Mouse (Mus musculus): Measurements from ENCODE around the gene Gm28635. TPM values are rescaled to one million over a fixed set of nuclear protein-coding genes. Genes with fewer than 3 reads are reported as not detected.

Gm28635 gene
- polyA plus RNA-seq, 1 experiment = not detected

DNA sequence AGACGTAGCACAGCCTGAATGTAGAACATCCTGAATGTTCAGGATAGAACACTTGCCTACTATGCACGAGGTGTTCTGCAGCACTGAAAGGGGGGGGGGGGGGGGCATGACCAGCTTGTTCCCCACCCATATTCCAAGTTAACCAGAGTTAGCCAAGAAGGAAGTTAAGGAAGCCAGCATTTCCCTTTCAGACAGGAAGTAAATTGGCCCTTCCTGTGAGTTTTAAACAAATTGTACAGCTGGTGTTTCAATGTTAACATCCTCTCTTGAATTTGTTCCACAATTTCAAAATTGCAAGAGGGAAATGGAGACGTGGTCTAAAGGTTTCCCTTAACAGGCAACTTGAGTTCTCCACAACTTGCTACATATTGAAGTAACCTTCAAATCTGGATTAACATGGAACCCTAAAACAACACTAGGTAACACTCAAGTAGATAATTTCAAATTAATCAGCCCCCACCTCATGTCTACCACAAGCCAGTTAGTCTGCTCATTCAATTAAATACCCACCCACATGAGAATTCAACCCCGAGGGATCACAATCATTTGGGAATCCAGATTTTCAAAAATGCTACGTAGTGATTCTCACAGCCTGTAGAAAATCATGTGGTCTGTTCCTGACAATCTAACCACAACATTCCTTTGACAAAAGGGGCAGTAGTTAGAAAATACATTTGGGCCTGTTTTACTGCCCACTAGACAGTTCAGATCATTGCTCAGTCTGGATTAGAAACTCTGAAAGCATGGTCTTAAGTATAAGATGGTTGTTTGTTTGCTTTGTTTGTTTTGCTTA, 39.2 kb downstream of the Gm28635 start:
- 41% methylated on average over 5 of the region's 5 CpGs for WGBS
- Histone ChIP-seq H3K4me3 (ENCODE audit: extremely low read depth, insufficient read depth, insufficient read length) (no peak overlapping the region), H3K27ac (ENCODE audit: insufficient read depth, low read length) (no peak overlapping the region; the same call in 1 of the 2 replicates), H3K4me1 (ENCODE audit: control insufficient read depth, insufficient read depth, insufficient read length) (peaks cover 4% of the 10 kb centered on the region; the same call in 1 of the 2 replicates), H3K27me3 (ENCODE audit: control insufficient read depth, insufficient read depth, low read length) (no peaks in the 10 kb centered on the region), H3K36me3 (ENCODE audit: control insufficient read depth, insufficient read depth, low read length) (no peaks in the 10 kb centered on the region)
- no peak for DNase-seq (ENCODE audit: low read depth in 1 of 2, low spot score in 2 of 2)
- TF ChIP-seq CTCF (IDR thresholded peaks at IDR 0.05; ENCODE audit: extremely low read depth, insufficient read depth, insufficient read length, insufficient replicate concordance) = no peak
- no peak for TF ChIP-seq POLR2A (IDR thresholded peaks at IDR 0.05; ENCODE audit: low read depth, low read length)

GRCm38 (mm10) chr2:84637452-84638165, 40.2 kb downstream of the Gm28635 start:
- H3K4me1 ChIP-seq (ENCODE audit: control insufficient read depth, insufficient read depth, insufficient read length) = peaks cover 8% of the 10 kb centered on the region; the same call in 1 of the 2 replicates
- no peak overlapping the region for H3K4me3 ChIP-seq (ENCODE audit: extremely low read depth, insufficient read depth, insufficient read length)
- WGBS = 66% methylated on average over 7 of the region's 7 CpGs
- DNase-seq (ENCODE audit: low read depth in 1 of 2, low spot score in 2 of 2) = no peak
- H3K27me3 ChIP-seq (ENCODE audit: control insufficient read depth, insufficient read depth, low read length) = no peaks in the 10 kb centered on the region
- no peak for TF ChIP-seq POLR2A (IDR thresholded peaks at IDR 0.05; ENCODE audit: low read depth, low read length)
- no peaks in the 10 kb centered on the region for H3K36me3 ChIP-seq (ENCODE audit: control insufficient read depth, insufficient read depth, low read length)
- H3K27ac ChIP-seq (ENCODE audit: insufficient read depth, low read length) = no peak overlapping the region

DNA sequence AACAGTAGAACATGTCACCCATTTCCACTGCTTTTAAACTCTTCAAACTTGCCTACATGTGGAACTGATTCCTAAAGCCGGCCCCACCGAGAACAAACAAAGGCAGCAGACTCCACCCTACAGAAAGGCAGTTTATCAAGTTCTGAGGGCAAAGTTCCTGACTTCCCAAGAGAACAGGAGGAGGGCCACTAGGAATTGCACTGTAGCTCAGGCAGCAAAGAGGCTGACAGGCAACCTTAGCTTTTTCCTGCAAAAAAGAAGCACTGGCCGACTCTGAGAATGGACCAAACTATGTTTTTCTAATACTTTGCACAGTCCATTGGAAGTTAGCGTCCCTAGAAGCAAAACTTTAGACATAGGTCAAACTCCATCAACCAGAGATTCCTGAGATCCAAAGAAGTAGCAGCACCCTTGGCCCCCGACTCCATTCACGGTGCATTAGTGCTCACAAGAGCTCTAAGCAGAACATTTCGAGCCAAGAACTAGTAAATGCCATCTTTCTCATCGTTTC, 41.6 kb downstream of the Gm28635 start:
- peak overlapping the region; percentile 30; the same call in 1 of the 2 replicates for H3K27ac ChIP-seq (ENCODE audit: insufficient read depth, low read length)
- H3K4me3 ChIP-seq (ENCODE audit: extremely low read depth, insufficient read depth, insufficient read length) = no peak overlapping the region
- TF ChIP-seq POLR2A (IDR thresholded peaks at IDR 0.05; ENCODE audit: low read depth, low read length) (no peak), CTCF (IDR thresholded peaks at IDR 0.05; ENCODE audit: extremely low read depth, insufficient read depth, insufficient read length, insufficient replicate concordance) (no peak)
- peaks cover 8% of the 10 kb centered on the region; the same call in 1 of the 2 replicates for H3K4me1 ChIP-seq (ENCODE audit: control insufficient read depth, insufficient read depth, insufficient read length)
- 83% methylated on average over 8 of the region's 8 CpGs for WGBS
- H3K36me3 ChIP-seq (ENCODE audit: control insufficient read depth, insufficient read depth, low read length) = no peaks in the 10 kb centered on the region
- DNase-seq (ENCODE audit: low read depth in 1 of 2, low spot score in 2 of 2) = no peak
- H3K27me3 ChIP-seq (ENCODE audit: control insufficient read depth, insufficient read depth, low read length) = no peaks in the 10 kb centered on the region

- DNase-seq (ENCODE audit: low read depth in 1 of 2, low spot score in 2 of 2) = no peak
- WGBS = 59% methylated on average over 2 of the region's 2 CpGs
- no peaks in the 10 kb centered on the region for H3K36me3 ChIP-seq (ENCODE audit: control insufficient read depth, insufficient read depth, low read length)
- TF ChIP-seq CTCF (IDR thresholded peaks at IDR 0.05; ENCODE audit: extremely low read depth, insufficient read depth, insufficient read length, insufficient replicate concordance) (no peak), POLR2A (IDR thresholded peaks at IDR 0.05; ENCODE audit: low read depth, low read length) (no peak)
- H3K27me3 ChIP-seq (ENCODE audit: control insufficient read depth, insufficient read depth, low read length) = no peaks in the 10 kb centered on the region
- peak overlapping the region; percentile 74 for H3K27ac ChIP-seq (ENCODE audit: insufficient read depth, low read length)
- no peak overlapping the region for H3K4me3 ChIP-seq (ENCODE audit: extremely low read depth, insufficient read depth, insufficient read length)
- H3K4me1 ChIP-seq (ENCODE audit: control insufficient read depth, insufficient read depth, insufficient read length) = peaks cover 8% of the 10 kb centered on the region; the same call in 1 of the 2 replicates
These were observed 42.2 kb downstream of the Gm28635 start for GRCm38 (mm10) chr2:84635611-84636010.

- no peak overlapping the region for H3K4me3 ChIP-seq (ENCODE audit: extremely low read depth, insufficient read depth, insufficient read length)
- DNase-seq (ENCODE audit: low read depth in 1 of 2, low spot score in 2 of 2) = no peak
- TF ChIP-seq CTCF (IDR thresholded peaks at IDR 0.05; ENCODE audit: extremely low read depth, insufficient read depth, insufficient read length, insufficient replicate concordance) = no peak
- peak overlapping the region; percentile 73 for H3K27ac ChIP-seq (ENCODE audit: insufficient read depth, low read length)
- peaks cover 8% of the 10 kb centered on the region; the same call in 1 of the 2 replicates for H3K4me1 ChIP-seq (ENCODE audit: control insufficient read depth, insufficient read depth, insufficient read length)
- H3K36me3 ChIP-seq (ENCODE audit: control insufficient read depth, insufficient read depth, low read length) = no peaks in the 10 kb centered on the region
- no peaks in the 10 kb centered on the region for H3K27me3 ChIP-seq (ENCODE audit: control insufficient read depth, insufficient read depth, low read length)
- 75% methylated on average over 4 of the region's 4 CpGs for WGBS
These were observed 42.8 kb downstream of the Gm28635 start for GRCm38 (mm10) chr2:84634934-84635482.

- Histone ChIP-seq H3K4me3 (ENCODE audit: extremely low read depth, insufficient read depth, insufficient read length) (no peak overlapping the region), H3K36me3 (ENCODE audit: control insufficient read depth, insufficient read depth, low read length) (no peaks in the 10 kb centered on the region), H3K27me3 (ENCODE audit: control insufficient read depth, insufficient read depth, low read length) (no peaks in the 10 kb centered on the region), H3K4me1 (ENCODE audit: control insufficient read depth, insufficient read depth, insufficient read length) (peaks cover 8% of the 10 kb centered on the region; the same call in 1 of the 2 replicates), H3K27ac (ENCODE audit: insufficient read depth, low read length) (peak overlapping the region; percentile 16; the same call in 1 of the 2 replicates)
- DNase-seq (ENCODE audit: low read depth in 1 of 2, low spot score in 2 of 2) = no peak
- no peak for TF ChIP-seq CTCF (IDR thresholded peaks at IDR 0.05; ENCODE audit: extremely low read depth, insufficient read depth, insufficient read length, insufficient replicate concordance)
- TF ChIP-seq POLR2A (IDR thresholded peaks at IDR 0.05; ENCODE audit: low read depth, low read length) = no peak
- 69% methylated on average over 4 of the region's 4 CpGs for WGBS
These were observed 43.8 kb downstream of the Gm28635 start for GRCm38 (mm10) chr2:84634006-84634405.
